Mouse (Mus musculus): Measurements from ENCODE around the gene 9930111J21Rik2. TPM values are rescaled to one million over a fixed set of nuclear protein-coding genes. Genes with fewer than 3 reads are reported as not detected.
A peak's percentile ranks its signal among the peaks of the same experiment; 100 is the strongest.
"Not testable (repeated sequence)": the region's sequence is repeated elsewhere in the genome, so short reads cannot be mapped to it uniquely, and the experiment has no call there.

Gene 9930111J21Rik2
- total RNA-seq, 4 experiments from 2014 or later = 4.7 to 6.0 (median 5.6) TPM

- no peak for DNase-seq (ENCODE audit: low spot score)
These were observed 26.0 kb upstream of the 9930111J21Rik2 start for GRCm38 (mm10) chr11:49077012-49077411.

- DNase-seq (ENCODE audit: low spot score) = peak; percentile 75
These were observed 25.1 kb upstream of the 9930111J21Rik2 start, which contains the start of gene Ifi47 for GRCm38 (mm10) chr11:49076001-49076757. TSS of gene Ifi47 (plus strand) at chr11:49076587.

GRCm38 (mm10) chr11:49068358-49068757 is 17.3 kb upstream of the 9930111J21Rik2 start:
- DNase-seq (ENCODE audit: low spot score) = no peak

- DNase-seq (ENCODE audit: low spot score) = not testable (repeated sequence)
These were observed 12.8 kb upstream of the 9930111J21Rik2 start, which contains the start of gene Tgtp2 for GRCm38 (mm10) chr11:49063713-49064469. TSS of gene Tgtp2 (minus strand) at chr11:49064206.

GRCm38 (mm10) chr11:49061865-49062264 is 10.8 kb upstream of the 9930111J21Rik2 start:
- not testable (repeated sequence) for DNase-seq (ENCODE audit: low spot score)

GRCm38 (mm10) chr11:49060061-49060460 is 9.0 kb upstream of the 9930111J21Rik2 start:
- not testable (repeated sequence) for DNase-seq (ENCODE audit: low spot score)

GRCm38 (mm10) chr11:49051894-49052293 is 852 bp upstream of the 9930111J21Rik2 start:
- not testable (repeated sequence) for DNase-seq (ENCODE audit: low spot score)

GRCm38 (mm10) chr11:49050064-49050463 is 978 bp downstream of the 9930111J21Rik2 start:
- DNase-seq (ENCODE audit: low spot score) = not testable (repeated sequence)

- DNase-seq (ENCODE audit: low spot score) = not testable (repeated sequence)
These were observed 39.0 kb downstream of the 9930111J21Rik2 start for GRCm38 (mm10) chr11:49012074-49012473.

- DNase-seq (ENCODE audit: low spot score) = not testable (repeated sequence)
These were observed 44.3 kb downstream of the 9930111J21Rik2 start for GRCm38 (mm10) chr11:49006785-49007184.

- DNase-seq (ENCODE audit: low spot score) = not testable (repeated sequence)
These were observed 44.7 kb downstream of the 9930111J21Rik2 start for GRCm38 (mm10) chr11:49006317-49006716.

GRCm38 (mm10) chr11:49000411-49000810 is 50.6 kb downstream of the 9930111J21Rik2 start:
- not testable (repeated sequence) for DNase-seq (ENCODE audit: low spot score)

- not testable (repeated sequence) for DNase-seq (ENCODE audit: low spot score)
These were observed 57.0 kb downstream of the 9930111J21Rik2 start, which contains the start of gene Tgtp1 for GRCm38 (mm10) chr11:48994018-48994417. TSS of gene Tgtp1 (minus strand) at chr11:48994172.

GRCm38 (mm10) chr11:48993296-48993695 is 57.7 kb downstream of the 9930111J21Rik2 start:
- not testable (repeated sequence) for DNase-seq (ENCODE audit: low spot score)

GRCm38 (mm10) chr11:48991740-48992520 is 59.1 kb downstream of the 9930111J21Rik2 start, which contains the start of gene Gm12185:
TSS of gene Gm12185 (minus strand) at chr11:48992226.
- peak; percentile 45 for DNase-seq (ENCODE audit: low spot score)

- DNase-seq (ENCODE audit: low spot score) = not testable (repeated sequence)
These were observed 61.1 kb downstream of the 9930111J21Rik2 start for GRCm38 (mm10) chr11:48989981-48990380.

- not testable (repeated sequence) for DNase-seq (ENCODE audit: low spot score)
These were observed 62.8 kb downstream of the 9930111J21Rik2 start for GRCm38 (mm10) chr11:48988219-48988618.

GRCm38 (mm10) chr11:48982848-48983247 is 68.2 kb downstream of the 9930111J21Rik2 start:
- not testable (repeated sequence) for DNase-seq (ENCODE audit: low spot score)

GRCm38 (mm10) chr11:48980052-48980451 is 71.0 kb downstream of the 9930111J21Rik2 start:
- not testable (repeated sequence) for DNase-seq (ENCODE audit: low spot score)

GRCm38 (mm10) chr11:48979251-48979650 is 71.8 kb downstream of the 9930111J21Rik2 start, which contains the start of gene 9930111J21Rik1:
TSS of gene 9930111J21Rik1 (minus strand) at chr11:48979398.
- not testable (repeated sequence) for DNase-seq (ENCODE audit: low spot score)

All from heart, adult 8-10 months (tissue).